Mouse (Mus musculus): ENCODE measurements around the gene Foxn1.

Foxn1 gene

DNA sequence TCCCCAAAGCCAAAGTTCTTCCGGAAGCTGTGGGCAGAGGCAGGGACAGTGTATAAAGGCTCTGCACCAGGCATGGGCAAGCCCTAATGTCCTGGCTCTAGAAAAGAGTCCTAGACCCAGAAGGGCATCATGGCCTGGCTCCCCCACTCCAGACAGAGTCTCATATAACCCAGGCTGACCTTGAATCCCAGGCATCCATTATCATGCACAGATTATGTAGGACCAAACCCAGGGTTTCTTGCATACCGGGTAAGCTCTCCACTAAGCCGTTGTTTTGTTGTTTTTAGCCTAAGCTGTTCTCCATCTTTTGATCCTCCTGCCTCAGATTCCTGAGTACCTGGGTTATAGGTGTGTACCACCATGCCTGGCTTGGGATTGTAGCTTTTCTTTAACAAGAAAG, 14.6 kb upstream of the Foxn1 start:
- DNase-seq (ENCODE audit: low spot score): no peak

DNA sequence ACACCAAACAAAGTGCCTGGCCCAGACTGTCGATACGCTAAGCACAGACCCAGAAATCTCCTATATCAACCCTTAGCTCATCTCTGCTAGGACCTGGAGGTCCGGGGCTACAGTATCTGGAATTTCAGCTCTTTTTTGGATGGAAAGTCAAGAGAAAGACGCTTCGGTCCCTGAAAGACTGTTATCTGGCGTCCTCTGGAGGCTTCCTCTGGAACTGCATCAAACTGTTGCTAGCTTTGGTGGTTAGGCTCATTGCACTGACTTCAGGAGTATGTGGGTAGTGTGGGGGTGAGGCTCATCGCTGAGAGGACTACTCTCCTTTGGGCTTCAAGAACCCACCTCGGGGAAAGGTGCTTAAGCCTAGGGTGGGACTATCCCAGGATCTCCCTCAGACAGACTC, 13.3 kb upstream of the Foxn1 start:
- peak; percentile 92 for DNase-seq (ENCODE audit: low spot score)

- no peak for DNase-seq (ENCODE audit: low spot score)
Measured at GRCm38 (mm10) chr11:78398212-78398611, 11.9 kb upstream of the Foxn1 start.

- peak; percentile 88 for DNase-seq (ENCODE audit: low spot score)
Measured at GRCm38 (mm10) chr11:78397397-78397796, 11.0 kb upstream of the Foxn1 start.

GRCm38 (mm10) chr11:78396950-78397349, 10.6 kb upstream of the Foxn1 start:
- DNase-seq (ENCODE audit: low spot score): no peak

DNA sequence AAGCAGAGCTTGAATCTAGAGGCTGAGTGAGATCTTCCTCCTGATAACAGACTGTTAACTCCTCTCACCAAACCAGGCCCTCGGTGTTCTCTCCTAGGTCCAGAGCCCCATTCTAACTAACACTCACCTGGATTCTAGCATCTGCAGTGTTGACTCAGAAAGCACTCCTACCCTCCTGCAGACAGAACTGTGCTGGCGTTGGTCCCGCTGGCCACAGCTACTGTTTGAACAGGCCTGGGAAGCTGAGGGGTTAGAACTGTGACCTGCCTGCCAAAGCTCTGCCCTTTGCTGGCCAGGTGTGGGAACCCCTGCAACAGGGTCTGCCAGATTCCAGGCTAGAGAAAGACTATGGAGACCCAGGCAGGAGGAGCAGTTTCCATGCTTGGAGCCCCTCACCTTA, 6.4 kb upstream of the Foxn1 start:
- DNase-seq (ENCODE audit: low spot score): no peak

GRCm38 (mm10) chr11:78385776-78386175, 582 bp downstream of the Foxn1 start:
- DNase-seq (ENCODE audit: low spot score): no peak

DNA sequence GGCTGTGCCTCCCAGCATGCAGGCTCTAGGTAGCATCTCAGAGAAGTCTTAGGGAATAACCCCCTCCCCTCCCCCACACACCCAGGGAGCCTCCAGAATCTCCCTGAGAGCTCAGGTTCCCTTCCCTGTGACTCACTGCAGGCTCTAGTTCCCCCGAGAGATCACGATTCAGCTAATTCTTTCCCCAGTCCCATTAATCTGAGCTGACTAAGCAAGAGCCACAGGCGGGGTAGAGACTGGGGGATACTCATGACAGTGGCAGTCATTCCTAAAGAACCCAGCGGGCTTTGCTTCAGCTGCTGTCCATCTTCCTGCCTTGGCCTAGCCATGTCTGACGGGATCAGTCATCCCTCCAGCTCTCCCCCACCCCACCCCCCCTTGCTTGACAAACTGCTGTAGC, 3.7 kb downstream of the Foxn1 start:
- DNase-seq (ENCODE audit: low spot score): no peak

DNA sequence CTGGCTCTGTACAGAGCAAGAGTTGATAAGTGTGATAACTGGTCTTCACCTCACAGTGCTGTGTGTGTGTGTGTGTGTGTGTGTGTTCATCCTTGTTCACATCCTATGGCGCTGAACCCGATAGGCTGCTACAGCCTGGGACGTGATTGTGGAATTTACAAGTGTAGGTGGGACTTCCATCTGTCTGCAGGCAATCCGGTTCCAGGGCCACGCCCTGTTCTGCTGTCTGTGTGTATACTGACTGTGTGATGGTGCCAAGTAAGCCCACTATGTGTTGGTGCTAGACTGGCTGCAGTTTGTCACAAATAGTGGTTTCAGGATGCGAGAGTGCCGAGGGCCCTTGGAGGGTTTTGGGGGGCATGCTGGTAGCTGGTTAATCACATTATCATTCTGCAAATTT, 4.1 kb downstream of the Foxn1 start:
- no peak for DNase-seq (ENCODE audit: low spot score)

DNA sequence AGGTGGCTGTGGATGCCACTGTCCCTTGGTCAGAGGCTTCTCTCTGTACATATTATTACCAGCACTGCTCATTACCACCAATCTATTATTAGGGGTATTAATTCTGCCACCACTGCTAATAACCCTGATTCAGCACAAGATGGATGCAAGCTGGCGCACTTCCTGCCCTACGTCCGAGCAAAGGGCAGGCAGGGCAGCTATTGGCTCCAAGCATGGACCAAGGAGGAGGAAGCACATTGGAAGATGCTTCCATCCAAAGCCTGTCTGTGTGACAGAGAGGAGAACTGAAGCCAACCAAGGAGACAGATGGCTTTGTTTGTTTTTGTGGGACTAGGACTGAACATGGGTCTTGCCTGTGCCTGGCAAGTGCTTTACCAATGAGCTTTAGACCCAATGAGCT, 5.4 kb downstream of the Foxn1 start:
- no peak for DNase-seq (ENCODE audit: low spot score)

DNA sequence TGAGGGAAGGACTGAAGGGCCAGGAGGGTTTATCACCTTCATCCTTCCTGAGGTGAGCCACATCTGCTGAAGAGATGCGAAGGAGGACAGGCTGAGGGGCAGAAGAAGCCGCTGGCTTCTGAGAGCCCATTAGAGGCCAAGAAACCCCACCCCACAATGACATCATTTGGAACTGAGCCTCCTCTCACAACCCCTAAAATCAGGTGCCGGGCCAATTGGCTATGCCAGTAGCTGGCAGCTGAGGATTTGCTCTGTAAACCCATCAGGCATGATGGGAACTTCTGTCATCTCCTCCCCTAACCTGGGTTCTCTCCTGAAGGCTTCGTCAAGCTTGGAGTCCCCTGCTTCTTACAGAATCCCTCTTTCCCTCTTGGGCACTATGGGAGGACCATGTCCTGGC, 6.0 kb downstream of the Foxn1 start:
- DNase-seq (ENCODE audit: low spot score): no peak

DNA sequence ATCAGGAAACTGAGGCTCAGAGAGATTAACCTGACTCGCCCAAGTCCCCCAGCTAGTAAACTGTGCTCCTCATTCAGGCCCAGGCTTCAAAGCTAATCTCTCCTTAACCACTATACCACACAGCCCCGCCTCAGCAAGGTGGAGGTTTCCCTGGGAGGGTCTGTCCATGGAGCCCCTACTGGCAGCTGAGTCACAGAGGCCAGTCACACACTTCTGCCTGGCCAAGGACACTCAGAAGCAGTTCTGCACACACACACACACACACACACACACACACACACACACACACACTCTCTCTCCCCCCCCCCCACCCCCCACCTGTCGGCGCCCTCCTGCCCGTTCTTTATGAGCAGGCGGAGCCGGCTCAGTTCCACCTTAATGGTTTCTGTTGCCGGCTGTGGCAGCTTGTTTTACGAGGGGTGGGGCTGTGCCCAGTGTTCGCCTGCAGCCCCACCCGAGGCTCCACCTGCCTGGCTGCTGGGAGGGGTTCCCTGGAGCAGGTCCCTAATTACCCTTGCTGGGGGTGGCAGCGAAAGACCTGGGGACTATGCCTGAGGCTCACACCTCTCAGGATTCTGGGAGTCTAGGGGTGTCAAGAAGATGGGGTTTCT, 8.7 kb downstream of the Foxn1 start:
- DNase-seq (ENCODE audit: low spot score): no peak

DNA sequence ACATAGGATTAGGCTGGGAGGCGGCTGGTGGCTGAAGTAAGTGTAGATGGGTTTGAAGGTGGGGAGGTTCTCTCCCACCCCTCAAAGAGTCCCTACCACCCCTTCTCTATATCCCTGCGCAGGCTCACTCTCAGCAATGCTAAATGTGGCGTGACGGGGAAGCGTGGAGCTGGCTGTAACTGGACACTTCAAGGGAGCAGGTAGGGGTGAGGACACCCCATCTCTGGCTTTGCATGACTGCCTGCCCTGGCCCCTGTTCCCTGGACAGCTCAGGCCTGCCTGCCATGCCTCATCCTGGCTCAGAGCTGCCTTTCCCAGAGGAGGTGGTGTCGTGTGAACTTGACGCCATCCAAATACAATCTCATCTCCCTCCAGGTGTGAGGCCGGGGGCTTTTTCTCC, 12.2 kb downstream of the Foxn1 start:
- DNase-seq (ENCODE audit: low spot score): no peak

DNA sequence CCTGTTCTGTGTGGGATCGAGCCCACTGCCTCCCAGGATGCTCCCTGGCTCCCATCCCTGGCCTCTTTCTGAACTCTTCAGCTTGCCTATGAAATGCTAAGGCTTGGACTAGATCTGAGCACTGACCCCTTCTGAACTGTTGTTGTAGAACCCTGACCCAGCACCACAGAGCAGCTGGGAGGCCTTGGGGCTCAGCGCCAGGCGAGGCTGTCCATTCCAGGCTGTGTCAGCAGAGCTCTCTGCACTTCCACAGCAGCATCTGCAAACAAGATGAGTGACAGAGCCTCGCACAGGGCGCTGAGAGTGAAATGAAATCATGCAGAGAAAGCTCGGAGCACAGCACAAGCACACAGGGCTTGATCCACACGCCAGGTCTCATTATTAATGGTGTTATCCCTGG, 13.7 kb downstream of the Foxn1 start:
- no peak for DNase-seq (ENCODE audit: low spot score)

- no peak for DNase-seq (ENCODE audit: low spot score)
Measured at GRCm38 (mm10) chr11:78372166-78372565, 14.2 kb downstream of the Foxn1 start.

DNA sequence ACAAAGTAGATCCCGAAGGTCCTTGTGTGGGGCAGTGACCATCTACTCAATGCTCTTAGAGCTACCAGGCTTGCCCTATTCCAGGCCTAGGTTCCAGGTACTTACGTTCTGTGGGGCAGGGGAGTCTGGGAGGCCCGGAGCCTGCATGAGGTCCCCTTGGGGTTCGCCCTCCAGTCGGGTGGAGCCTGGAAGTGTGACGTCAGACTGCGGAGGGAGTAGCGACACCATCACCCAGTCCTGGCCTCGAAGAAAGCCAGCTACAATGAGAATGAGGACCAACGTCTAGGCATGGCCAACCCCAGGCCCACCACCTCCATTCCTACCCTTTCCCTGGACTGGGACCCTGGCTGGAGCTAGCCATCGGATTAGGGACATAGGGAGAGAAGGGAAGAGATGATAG, 14.6 kb downstream of the Foxn1 start:
- no peak for DNase-seq (ENCODE audit: low spot score)

- no peak for DNase-seq (ENCODE audit: low spot score)
Measured at GRCm38 (mm10) chr11:78370389-78370788, 16.0 kb downstream of the Foxn1 start.

DNA sequence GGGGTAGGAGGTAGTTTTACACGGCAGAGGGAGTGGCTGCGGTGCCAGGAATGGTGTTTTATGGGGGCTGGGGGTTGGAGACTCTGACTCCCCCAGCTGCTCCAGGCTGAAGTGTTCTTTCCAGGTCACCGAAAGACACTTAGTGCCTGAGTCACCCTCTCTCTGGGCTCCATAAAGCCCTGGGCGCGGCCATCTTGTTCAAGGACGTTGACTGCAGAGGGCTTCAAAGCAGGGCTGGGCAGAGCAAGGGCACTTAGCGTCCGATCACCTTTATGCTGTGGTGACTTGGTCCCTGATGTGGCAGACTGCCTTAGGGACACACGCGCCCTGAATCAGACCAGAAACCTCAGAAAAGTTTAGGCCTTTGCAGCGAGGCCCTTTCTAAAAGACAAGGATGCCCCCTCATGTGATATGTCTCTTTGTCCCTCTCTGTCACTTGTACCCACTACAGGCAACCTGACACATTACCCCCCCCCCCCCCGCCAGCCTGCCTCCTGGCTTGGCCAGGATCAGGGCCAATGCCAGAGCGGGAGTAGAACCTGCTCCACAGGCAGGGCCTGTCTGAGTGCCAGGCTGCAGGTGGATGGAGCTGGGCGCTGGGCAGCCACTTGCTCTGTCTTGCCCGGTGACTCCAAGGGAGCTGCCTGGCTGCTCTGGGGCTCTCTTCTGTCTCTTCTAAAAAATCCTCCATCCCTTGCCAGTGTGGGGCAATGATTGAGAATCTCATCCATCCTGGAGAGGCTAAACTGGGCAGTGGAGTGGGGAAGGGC, 18.7 kb downstream of the Foxn1 start:
- DNase-seq (ENCODE audit: low spot score): no peak

DNA sequence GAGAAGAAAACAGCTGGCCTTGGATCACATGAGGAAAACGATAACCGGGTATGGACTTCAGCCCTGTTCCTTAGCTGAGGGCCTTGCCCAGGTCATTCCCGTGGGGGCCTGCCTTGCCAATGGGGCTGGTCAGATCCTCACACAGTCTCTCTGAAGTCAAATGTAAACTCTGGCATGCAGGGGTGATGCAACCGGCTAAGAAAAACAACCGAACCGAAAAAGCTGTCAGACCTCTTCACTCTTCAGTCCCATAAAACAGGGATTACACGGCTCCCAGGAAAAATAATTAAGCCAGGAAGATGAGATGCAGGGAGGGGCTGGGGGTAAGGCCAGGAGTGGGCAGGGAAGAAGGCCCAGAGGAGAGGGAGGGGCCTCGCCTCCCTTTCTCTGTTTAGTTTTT, 22.3 kb downstream of the Foxn1 start:
- no peak for DNase-seq (ENCODE audit: low spot score)

- DNase-seq (ENCODE audit: low spot score): no peak
Measured at GRCm38 (mm10) chr11:78363309-78364007, 22.9 kb downstream of the Foxn1 start.

DNA sequence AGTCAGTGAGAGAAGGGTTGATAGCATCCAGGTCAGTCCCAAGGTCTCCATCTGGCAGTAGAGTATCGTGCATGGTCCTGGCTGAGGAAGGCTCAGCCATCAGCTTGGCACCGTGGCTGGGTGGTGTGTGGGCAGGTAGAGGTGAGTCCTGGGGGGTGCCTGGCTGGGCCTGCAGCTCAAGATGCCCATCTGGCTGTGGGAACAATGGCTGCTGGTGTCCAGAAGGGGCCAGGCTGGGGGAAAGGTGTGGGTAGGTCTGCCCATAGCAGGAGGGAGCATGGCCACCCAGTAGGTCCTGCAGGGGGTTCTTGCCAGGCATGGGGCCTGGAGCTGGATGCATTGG, 25.6 kb downstream of the Foxn1 start:
- no peak for DNase-seq (ENCODE audit: low spot score)

DNA sequence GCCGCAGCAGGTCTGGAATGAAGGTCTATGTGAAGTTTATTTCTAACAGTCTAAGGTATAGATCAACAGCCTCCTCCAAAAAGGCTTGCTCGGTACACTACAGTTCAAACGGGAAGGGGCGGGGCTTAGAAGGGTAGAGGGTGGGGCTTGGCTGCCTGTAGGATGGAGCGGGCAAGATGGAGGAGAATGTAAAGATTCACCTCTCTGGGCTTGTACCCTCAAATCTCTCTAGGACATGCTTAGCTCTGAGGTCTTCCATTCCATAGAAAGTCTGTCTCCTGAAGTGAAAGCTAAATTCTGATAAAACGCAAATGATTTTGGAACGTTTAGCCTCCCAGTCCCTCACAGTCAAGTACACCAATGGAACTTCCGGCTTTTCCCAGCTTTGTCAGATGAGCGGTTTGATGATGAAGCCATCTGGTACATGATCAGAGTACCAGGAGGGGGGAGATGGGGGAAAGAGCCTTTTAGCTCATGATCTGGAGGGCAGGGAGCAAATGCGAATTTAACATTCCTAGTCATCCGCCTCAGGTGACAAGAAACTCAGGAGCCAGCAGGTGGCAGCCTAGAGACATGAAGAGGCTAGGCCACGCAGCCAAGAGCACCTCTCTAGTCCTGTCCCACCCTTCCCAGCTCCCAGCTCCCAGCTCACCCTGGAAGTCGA, 26.1 kb downstream of the Foxn1 start:
- DNase-seq (ENCODE audit: low spot score): peak; percentile 92

All from embryo, embryonic 10.5 days (tissue).